Mouse (Mus musculus): ENCODE data around the gene Efs. TPM values are rescaled to one million over a fixed set of nuclear protein-coding genes. Genes with fewer than 3 reads are reported as not detected.

Gene Efs
- polyA plus RNA-seq, 1 experiment from 2014 or later = 36.5 TPM

GRCm38 (mm10) chr14:54943971-54944370 is 18.0 kb upstream of the Efs start:
- Histone ChIP-seq H3K27ac (no peak overlapping the region), H3K9me3 (no peaks in the 10 kb centered on the region), H3K4me1 (replicated peaks) (no peaks in the 10 kb centered on the region), H3K36me3 (no peaks in the 10 kb centered on the region), H3K4me3 (no peak overlapping the region), H3K27me3 (ENCODE audit: insufficient read depth, poor library complexity, severe bottlenecking) (no peaks in the 10 kb centered on the region)
- 93% methylated on average over 7 of the region's 7 CpGs for WGBS
- no peak for DNase-seq (ENCODE audit: low spot score)

GRCm38 (mm10) chr14:54942479-54942878 is 16.6 kb upstream of the Efs start:
- no peak for DNase-seq (ENCODE audit: low spot score)
- no peaks in the 10 kb centered on the region for H3K4me1 ChIP-seq (replicated peaks)
- H3K9me3 ChIP-seq = no peaks in the 10 kb centered on the region
- H3K4me3 ChIP-seq = no peak overlapping the region
- no peaks in the 10 kb centered on the region for H3K27me3 ChIP-seq (ENCODE audit: insufficient read depth, poor library complexity, severe bottlenecking)
- no peak overlapping the region for H3K27ac ChIP-seq
- no peaks in the 10 kb centered on the region for H3K36me3 ChIP-seq
- 92% methylated on average over 8 of the region's 8 CpGs for WGBS

GRCm38 (mm10) chr14:54941024-54941978 is 15.4 kb upstream of the Efs start:
- H3K9me3 ChIP-seq = no peaks in the 10 kb centered on the region
- H3K4me3 ChIP-seq = no peak overlapping the region
- no peak for DNase-seq (ENCODE audit: low spot score)
- H3K27me3 ChIP-seq (ENCODE audit: insufficient read depth, poor library complexity, severe bottlenecking) = no peaks in the 10 kb centered on the region
- WGBS = 67% methylated on average over 13 of the region's 13 CpGs
- H3K36me3 ChIP-seq = no peaks in the 10 kb centered on the region
- H3K4me1 ChIP-seq (replicated peaks) = peaks cover 6% of the 10 kb centered on the region
- H3K27ac ChIP-seq = no peak overlapping the region

- Histone ChIP-seq H3K9me3 (no peaks in the 10 kb centered on the region), H3K27ac (no peak overlapping the region), H3K4me1 (replicated peaks) (peaks cover 15% of the 10 kb centered on the region), H3K4me3 (no peak overlapping the region), H3K27me3 (ENCODE audit: insufficient read depth, poor library complexity, severe bottlenecking) (no peaks in the 10 kb centered on the region), H3K36me3 (no peaks in the 10 kb centered on the region)
- DNase-seq (ENCODE audit: low spot score) = no peak
- WGBS = 90% methylated on average over 3 of the region's 3 CpGs
Observed at GRCm38 (mm10) chr14:54940176-54940530, 14.2 kb upstream of the Efs start.

GRCm38 (mm10) chr14:54939434-54940175 is 13.7 kb upstream of the Efs start:
- Histone ChIP-seq H3K4me1 (replicated peaks) (peaks cover 16% of the 10 kb centered on the region), H3K4me3 (no peak overlapping the region), H3K27me3 (ENCODE audit: insufficient read depth, poor library complexity, severe bottlenecking) (no peaks in the 10 kb centered on the region), H3K36me3 (no peaks in the 10 kb centered on the region), H3K9me3 (no peaks in the 10 kb centered on the region), H3K27ac (no peak overlapping the region)
- peak; percentile 58 for DNase-seq (ENCODE audit: low spot score)
- 51% methylated on average over 12 of the region's 12 CpGs for WGBS

GRCm38 (mm10) chr14:54938431-54939219 is 12.7 kb upstream of the Efs start:
- Histone ChIP-seq H3K4me3 (no peak overlapping the region), H3K27ac (no peak overlapping the region), H3K4me1 (replicated peaks) (peaks cover 20% of the 10 kb centered on the region), H3K27me3 (ENCODE audit: insufficient read depth, poor library complexity, severe bottlenecking) (no peaks in the 10 kb centered on the region), H3K9me3 (no peaks in the 10 kb centered on the region), H3K36me3 (no peaks in the 10 kb centered on the region)
- DNase-seq (ENCODE audit: low spot score) = no peak
- 80% methylated on average over 15 of the region's 15 CpGs for WGBS

GRCm38 (mm10) chr14:54937361-54938182 is 11.6 kb upstream of the Efs start:
- no peaks in the 10 kb centered on the region for H3K27me3 ChIP-seq (ENCODE audit: insufficient read depth, poor library complexity, severe bottlenecking)
- H3K4me3 ChIP-seq = no peak overlapping the region
- WGBS = 90% methylated on average over 16 of the region's 16 CpGs
- H3K9me3 ChIP-seq = no peaks in the 10 kb centered on the region
- no peak for DNase-seq (ENCODE audit: low spot score)
- peaks cover 27% of the 10 kb centered on the region for H3K4me1 ChIP-seq (replicated peaks)
- H3K36me3 ChIP-seq = no peaks in the 10 kb centered on the region
- H3K27ac ChIP-seq = no peak overlapping the region

- no peaks in the 10 kb centered on the region for H3K36me3 ChIP-seq
- WGBS = 57% methylated on average over 6 of the region's 6 CpGs
- H3K4me1 ChIP-seq (replicated peaks) = peaks cover 31% of the 10 kb centered on the region
- H3K27ac ChIP-seq = peak overlapping the region; percentile 73
- no peaks in the 10 kb centered on the region for H3K9me3 ChIP-seq
- no peaks in the 10 kb centered on the region for H3K27me3 ChIP-seq (ENCODE audit: insufficient read depth, poor library complexity, severe bottlenecking)
- DNase-seq (ENCODE audit: low spot score) = no peak
- H3K4me3 ChIP-seq = 0 out of 2 replicates have a peak overlapping the region, but pooled peaks have one; percentile 4
Observed at GRCm38 (mm10) chr14:54936831-54937160, 10.9 kb upstream of the Efs start.

- 43% methylated on average over 8 of the region's 8 CpGs for WGBS
- no peak for DNase-seq (ENCODE audit: low spot score)
- Histone ChIP-seq H3K4me1 (replicated peaks) (peaks cover 36% of the 10 kb centered on the region), H3K27ac (peak within 1 kb of the TSS; percentile 73), H3K36me3 (no peaks in the 10 kb centered on the region), H3K4me3 (peak within 1 kb of the TSS; percentile 4; the same call in 1 of the 2 replicates), H3K27me3 (ENCODE audit: insufficient read depth, poor library complexity, severe bottlenecking) (no peaks in the 10 kb centered on the region), H3K9me3 (no peaks in the 10 kb centered on the region)
Observed at GRCm38 (mm10) chr14:54935904-54936830, 10.2 kb upstream of the Efs start, which contains the start of gene Cmtm5. Gene Cmtm5, plus strand, starts transcription at chr14:54936261.

GRCm38 (mm10) chr14:54932645-54933150 is 6.8 kb upstream of the Efs start, which contains the start of gene Il25:
Gene Il25, plus strand, starts transcription at chr14:54932695.
- 32% methylated on average over 6 of the region's 6 CpGs for WGBS
- peak within 1 kb of the TSS; percentile 53 for H3K27ac ChIP-seq
- H3K27me3 ChIP-seq (ENCODE audit: insufficient read depth, poor library complexity, severe bottlenecking) = peaks cover 8% of the 10 kb centered on the region
- no peak for DNase-seq (ENCODE audit: low spot score)
- H3K9me3 ChIP-seq = no peaks in the 10 kb centered on the region
- H3K4me3 ChIP-seq = 0 out of 2 replicates have a peak within 1 kb of the TSS, but pooled peaks have one; percentile 1
- H3K4me1 ChIP-seq (replicated peaks) = peaks cover 50% of the 10 kb centered on the region
- no peaks in the 10 kb centered on the region for H3K36me3 ChIP-seq

GRCm38 (mm10) chr14:54930431-54930830 is 4.5 kb upstream of the Efs start:
- Histone ChIP-seq H3K9me3 (no peaks in the 10 kb centered on the region), H3K27me3 (ENCODE audit: insufficient read depth, poor library complexity, severe bottlenecking) (peaks cover 8% of the 10 kb centered on the region), H3K4me1 (replicated peaks) (peaks cover 60% of the 10 kb centered on the region), H3K27ac (peak overlapping the region; percentile 14; the same call in 1 of the 2 replicates), H3K36me3 (no peaks in the 10 kb centered on the region), H3K4me3 (no peak overlapping the region)
- DNase-seq (ENCODE audit: low spot score) = no peak
- WGBS = 17% methylated on average over 2 of the region's 2 CpGs
